Mouse (Mus musculus) intestine, embryonic 15.5 days (tissue): ENCODE results near the gene Riox2. TPM values are rescaled to one million over a fixed set of nuclear protein-coding genes. Genes with fewer than 3 reads are reported as not detected.
"Not testable (repeated sequence)": the region's sequence is repeated elsewhere in the genome, so short reads cannot be mapped to it uniquely, and the experiment has no call there.

Experiments
- ATAC-seq: fragments of 200-750 bp; cut with Nextera tagmentation; 2 replicates; pipeline ENCODE4 v1.8.0; 2017; ENCODE audit warnings: moderate TSS enrichment, moderate library complexity
- H3K27ac ChIP-seq: fragments of 300-500 bp; sonication (generic); 2 replicates; pipeline ENCODE4 v1.5.1; 2015; ENCODE audit warnings: mild to moderate bottlenecking, inconsistent platforms
- H3K27me3 ChIP-seq: fragments of 300-500 bp; sonication (generic); replicated peaks from 2 replicates; pipeline ENCODE4 v1.6.1; 2015; ENCODE audit warnings: inconsistent platforms
- H3K36me3 ChIP-seq: fragments of 300-500 bp; sonication (generic); 2 replicates; pipeline ENCODE4 v1.6.1; 2015; ENCODE audit warnings: inconsistent platforms
- H3K4me1 ChIP-seq: fragments of 300-500 bp; sonication (generic); replicated peaks from 2 replicates; pipeline ENCODE4 v1.6.1; 2015; ENCODE audit warnings: inconsistent platforms
- H3K4me2 ChIP-seq: fragments of 300-500 bp; sonication (generic); replicated peaks from 2 replicates; pipeline ENCODE4 v1.6.1; 2015; ENCODE audit warnings: mild to moderate bottlenecking, inconsistent platforms
- H3K4me3 ChIP-seq: fragments of 300-500 bp; sonication (generic); replicated peaks from 2 replicates; pipeline ENCODE4 v1.5.1; 2015; ENCODE audit warnings: inconsistent platforms
- H3K9ac ChIP-seq: fragments of 300-500 bp; sonication (generic); 2 replicates; pipeline ENCODE4 v1.6.1; 2015; ENCODE audit warnings: inconsistent platforms
- H3K9me3 ChIP-seq: fragments of 300-500 bp; sonication (generic); 2 replicates; pipeline ENCODE4 v1.6.1; 2016; ENCODE audit warnings: inconsistent platforms
- WGBS: fragments of 180-500 bp; shearing (Covaris S2); methylation state at CpG from one replicate; pipeline ENCODE4 v1.1.7; 2015; 5-methylcytosine and 5-hydroxymethylcytosine counted together
- polyA plus RNA-seq: library from polyadenylated mRNA; unstranded; fragments of >200 nt; fragmentation: Nextera tagmentation; extraction: Ambion mirVana; gene quantifications from 2 replicates; pipeline ENCODE4 v1.2.1, GENCODE M21; 2015

Riox2 gene
- 34.1 and 35.8 TPM in 2 replicates for polyA plus RNA-seq

DNA sequence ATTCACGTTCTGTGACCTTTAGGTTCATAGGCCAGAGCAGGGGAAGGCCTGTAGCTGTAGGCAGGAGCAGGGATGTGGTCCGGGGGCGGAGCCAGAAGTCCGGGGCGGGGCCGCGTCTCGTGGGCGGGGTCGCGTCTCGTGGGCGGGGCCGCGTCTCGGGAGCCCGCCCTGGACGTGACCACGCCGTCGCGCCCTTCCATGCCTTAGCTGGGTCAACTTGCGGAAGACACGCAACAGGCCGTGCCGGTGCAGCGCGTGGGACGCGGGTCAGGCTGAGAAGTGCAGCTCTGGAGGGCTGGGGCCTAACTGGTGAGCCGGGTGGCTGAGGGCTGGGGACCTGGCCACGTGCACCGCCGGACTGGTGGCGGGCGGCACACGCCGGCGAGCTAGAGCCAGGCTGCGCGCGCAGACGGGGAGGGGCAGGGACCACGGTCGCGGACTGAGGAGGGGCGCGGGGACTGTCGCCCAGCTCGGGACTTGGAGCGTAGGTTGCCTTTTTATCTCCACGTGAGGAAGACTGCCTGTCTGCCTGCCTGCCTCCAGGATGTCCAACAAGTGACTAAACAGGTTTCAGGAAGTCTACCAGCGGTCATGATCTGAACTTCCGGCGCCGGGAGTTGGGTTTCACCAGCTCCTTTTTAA is at the start of gene Riox2:
TSS of gene Riox2 (plus strand) at position 139 of the 642 bp plus-strand sequence.
- H3K9me3 ChIP-seq = no peaks in the 10 kb centered on the region

DNA sequence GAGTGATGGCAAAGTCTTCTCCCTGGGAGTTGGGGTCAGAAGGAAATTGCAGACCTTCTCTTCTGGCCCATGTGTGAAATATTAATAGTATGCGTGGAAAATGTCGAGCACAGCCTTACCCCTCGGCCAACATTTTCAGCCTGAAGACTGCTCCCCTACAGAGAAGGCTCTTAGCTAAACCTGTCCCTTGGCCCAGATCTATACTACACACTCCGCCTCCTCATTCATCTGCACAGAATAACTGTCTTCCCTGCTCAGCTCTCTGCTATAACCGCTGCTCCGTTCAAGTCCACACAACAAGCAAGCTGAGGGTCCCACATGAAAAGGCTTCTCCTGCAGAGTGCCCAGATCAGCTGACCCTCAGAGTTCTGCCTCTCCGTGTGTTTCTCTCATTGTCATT is 43.6 kb upstream of the Riox2 start:
- ATAC-seq = no peak
- H3K9ac ChIP-seq = no peak overlapping the region
- 75% methylated on average over 7 of the region's 7 CpGs for WGBS
- no peaks in the 10 kb centered on the region for H3K36me3 ChIP-seq
- H3K9me3 ChIP-seq = no peaks in the 10 kb centered on the region
- no peaks in the 10 kb centered on the region for H3K4me1 ChIP-seq
- no peak overlapping the region for H3K27ac ChIP-seq
- no peak overlapping the region for H3K4me3 ChIP-seq
- no peaks in the 10 kb centered on the region for H3K27me3 ChIP-seq
- H3K4me2 ChIP-seq = no peak overlapping the region

More for the DNA sequence above, at the start of gene Riox2:
- peak within 1 kb of the TSS; percentile 73 for H3K4me3 ChIP-seq
- peak within 1 kb of the TSS; percentile 71 for H3K4me2 ChIP-seq
- ATAC-seq = peak; percentile 97
- H3K36me3 ChIP-seq = no peaks in the 10 kb centered on the region; the same call in 1 of the 2 replicates
- H3K4me1 ChIP-seq = no peaks in the 10 kb centered on the region
- no peaks in the 10 kb centered on the region for H3K27me3 ChIP-seq
- peak within 1 kb of the TSS; percentile 66 for H3K27ac ChIP-seq
- peak within 1 kb of the TSS; percentile 69 for H3K9ac ChIP-seq
- WGBS = 1% methylated on average over 55 of the region's 56 CpGs

DNA sequence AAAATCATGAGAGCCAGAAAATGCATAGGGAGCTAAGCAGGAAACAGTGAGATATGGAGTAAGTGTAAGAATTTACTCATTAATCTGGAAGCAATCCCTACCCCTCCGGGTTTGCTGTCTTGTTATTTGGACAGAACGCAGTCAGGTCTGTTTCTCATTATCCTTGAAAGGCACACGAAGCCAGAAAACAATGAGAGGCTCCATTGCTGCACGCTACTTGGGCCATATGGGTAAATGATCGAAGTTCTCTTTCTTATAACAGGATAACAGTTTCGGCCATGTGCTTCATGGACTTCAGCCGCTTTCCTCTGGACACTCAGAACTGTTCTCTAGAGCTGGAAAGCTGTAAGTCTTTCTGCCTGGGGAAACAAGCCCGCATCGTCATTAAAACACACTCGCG is 38.4 kb upstream of the Riox2 start:
- WGBS = 64% methylated on average over 11 of the region's 11 CpGs
- Histone ChIP-seq H3K9ac (no peak overlapping the region), H3K4me1 (no peaks in the 10 kb centered on the region), H3K27ac (no peak overlapping the region), H3K36me3 (no peaks in the 10 kb centered on the region), H3K9me3 (no peaks in the 10 kb centered on the region), H3K27me3 (no peaks in the 10 kb centered on the region), H3K4me2 (no peak overlapping the region), H3K4me3 (no peak overlapping the region)
- ATAC-seq = no peak

DNA sequence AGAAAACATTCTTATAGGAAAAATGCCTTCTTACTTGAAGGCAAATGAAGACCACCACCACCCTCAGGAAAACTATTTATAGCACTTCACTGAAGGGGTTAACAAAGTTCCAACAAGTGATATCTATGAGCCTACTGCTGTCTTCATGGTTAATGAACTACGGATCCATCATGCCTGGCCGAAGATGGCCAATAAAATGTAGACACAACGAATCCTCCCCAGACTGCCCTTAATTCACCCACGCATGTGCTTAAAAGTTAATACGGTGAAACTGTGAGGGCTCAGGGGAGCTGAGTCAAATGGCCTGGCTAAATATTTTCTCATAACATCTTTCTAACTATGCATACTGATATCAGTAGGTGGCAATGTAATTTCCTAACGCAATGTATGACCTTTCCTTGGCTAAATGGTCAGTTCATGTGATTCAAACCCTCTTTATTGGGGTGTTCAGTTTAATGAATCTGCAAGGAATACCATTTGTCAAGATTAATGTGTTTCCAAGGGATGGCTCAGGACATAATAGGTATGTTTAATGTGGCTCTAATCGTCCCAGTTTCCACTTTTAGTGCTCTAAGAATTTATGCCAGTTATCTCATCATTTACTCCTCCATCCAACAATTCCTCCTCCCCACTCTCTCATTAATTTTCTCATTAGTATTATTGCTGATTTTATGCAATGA is 26.6 kb upstream of the Riox2 start:
- no peaks in the 10 kb centered on the region for H3K36me3 ChIP-seq
- H3K27ac ChIP-seq = no peak overlapping the region
- H3K27me3 ChIP-seq = no peaks in the 10 kb centered on the region
- no peaks in the 10 kb centered on the region for H3K9me3 ChIP-seq
- WGBS = 81% methylated on average over 7 of the region's 7 CpGs
- H3K9ac ChIP-seq = no peak overlapping the region
- no peak for ATAC-seq
- no peak overlapping the region for H3K4me2 ChIP-seq
- no peaks in the 10 kb centered on the region for H3K4me1 ChIP-seq
- no peak overlapping the region for H3K4me3 ChIP-seq

DNA sequence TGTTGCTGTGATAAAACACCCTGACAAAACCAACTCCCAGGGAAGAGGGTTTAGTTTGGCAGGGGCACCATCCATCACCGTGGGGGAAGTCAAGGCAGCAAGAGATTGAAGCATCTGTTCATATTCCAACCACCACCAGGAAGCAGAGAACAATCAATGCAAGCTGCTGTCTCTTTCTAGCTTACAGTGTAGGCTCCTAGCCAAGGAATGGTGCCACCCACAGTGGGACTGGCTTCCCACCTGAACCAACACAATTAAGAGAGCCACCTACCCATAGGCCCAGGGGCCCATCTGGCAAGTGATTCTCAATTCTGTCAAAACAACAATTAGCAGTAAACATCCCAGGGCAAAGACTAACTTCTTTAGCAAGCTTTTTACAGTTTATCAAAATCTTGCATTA is 23.4 kb upstream of the Riox2 start:
- no peak overlapping the region for H3K9ac ChIP-seq
- no peak for ATAC-seq
- no peaks in the 10 kb centered on the region for H3K27me3 ChIP-seq
- no peaks in the 10 kb centered on the region for H3K36me3 ChIP-seq
- H3K4me2 ChIP-seq = no peak overlapping the region
- WGBS = 90% methylated on average over 1 of the region's 1 CpGs
- H3K9me3 ChIP-seq = no peaks in the 10 kb centered on the region
- no peak overlapping the region for H3K27ac ChIP-seq
- no peaks in the 10 kb centered on the region for H3K4me1 ChIP-seq
- H3K4me3 ChIP-seq = no peak overlapping the region

DNA sequence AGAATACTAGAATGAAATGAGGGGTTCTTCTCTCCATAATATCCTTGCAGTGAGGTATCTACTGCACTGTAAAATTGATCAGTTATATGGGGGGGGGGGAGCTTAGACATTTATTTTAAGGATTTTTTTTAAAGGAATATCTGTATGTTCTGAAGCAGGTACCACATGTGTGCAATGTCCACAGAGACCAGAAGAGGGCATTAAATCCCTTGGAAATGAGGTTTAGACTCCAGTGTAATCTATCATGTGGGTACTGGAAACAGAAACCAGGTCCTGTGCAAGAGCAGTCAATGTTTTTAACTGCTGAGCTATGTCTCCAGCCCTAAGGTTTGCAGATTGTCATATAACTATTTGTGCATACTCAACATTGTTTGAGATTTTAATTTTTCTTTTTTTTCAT is 22.5 kb upstream of the Riox2 start:
- Histone ChIP-seq H3K27ac (no peak overlapping the region), H3K27me3 (no peaks in the 10 kb centered on the region), H3K4me2 (no peak overlapping the region), H3K4me1 (no peaks in the 10 kb centered on the region), H3K4me3 (no peak overlapping the region), H3K36me3 (no peaks in the 10 kb centered on the region), H3K9me3 (no peaks in the 10 kb centered on the region), H3K9ac (no peak overlapping the region)
- no peak for ATAC-seq

DNA sequence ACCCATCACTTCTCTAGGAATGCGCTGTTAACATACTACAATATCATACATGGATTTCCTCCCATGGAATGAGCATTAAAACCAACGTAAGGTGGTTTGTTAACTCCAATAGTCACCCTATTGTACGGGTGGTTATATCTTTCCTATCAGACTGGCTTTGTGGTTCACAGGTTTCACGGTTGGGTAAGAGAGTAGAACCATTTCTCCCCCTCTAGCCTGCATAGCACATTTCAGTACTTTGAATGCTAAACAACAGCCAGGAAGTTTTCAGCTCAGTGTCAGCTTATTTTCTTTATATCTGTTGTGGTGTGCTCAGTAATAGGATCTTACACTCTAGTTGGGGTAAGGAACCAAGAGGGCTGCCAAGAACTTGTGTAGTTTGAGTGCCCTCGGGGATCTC is 19.8 kb upstream of the Riox2 start:
- H3K4me1 ChIP-seq = no peaks in the 10 kb centered on the region
- no peak overlapping the region for H3K4me2 ChIP-seq
- ATAC-seq = no peak
- H3K36me3 ChIP-seq = no peaks in the 10 kb centered on the region
- H3K27me3 ChIP-seq = no peaks in the 10 kb centered on the region
- H3K4me3 ChIP-seq = no peak overlapping the region
- no peaks in the 10 kb centered on the region for H3K9me3 ChIP-seq
- 86% methylated on average over 5 of the region's 5 CpGs for WGBS
- H3K27ac ChIP-seq = no peak overlapping the region
- H3K9ac ChIP-seq = no peak overlapping the region

DNA sequence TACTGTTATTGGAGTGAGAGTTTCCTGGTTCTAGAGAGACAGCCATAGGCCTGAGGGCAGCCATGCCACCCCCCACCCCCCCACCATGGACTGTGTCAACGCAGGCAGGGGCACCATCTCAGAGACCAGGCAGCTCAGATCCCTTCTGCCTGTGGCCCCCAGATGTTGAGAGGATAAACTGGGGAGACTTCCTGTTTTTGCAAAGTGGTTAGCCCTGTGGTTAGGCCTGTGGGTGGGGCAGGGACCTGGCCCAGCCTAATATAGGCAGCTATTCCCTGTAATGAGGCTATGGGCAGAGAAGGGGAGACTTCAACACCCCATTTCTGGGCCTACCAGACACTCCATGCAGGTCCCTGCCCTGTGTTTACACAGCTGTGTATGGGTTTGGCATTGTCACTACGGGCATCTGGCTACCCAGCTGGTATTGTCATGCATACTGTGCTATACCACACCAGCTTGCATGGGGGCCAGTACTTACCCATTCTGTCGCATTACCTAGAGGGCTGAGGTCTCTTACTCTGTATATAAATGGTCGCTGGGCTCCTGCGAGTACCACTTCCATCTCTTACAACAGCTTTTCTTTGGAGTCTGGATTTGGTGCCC is 12.2 kb upstream of the Riox2 start:
- H3K9ac ChIP-seq, H3K36me3 ChIP-seq, H3K4me3 ChIP-seq, H3K27me3 ChIP-seq, ATAC-seq, H3K27ac ChIP-seq, H3K9me3 ChIP-seq, H3K4me2 ChIP-seq, H3K4me1 ChIP-seq: not testable (repeated sequence)
- 82% methylated on average over 5 of the region's 5 CpGs for WGBS

DNA sequence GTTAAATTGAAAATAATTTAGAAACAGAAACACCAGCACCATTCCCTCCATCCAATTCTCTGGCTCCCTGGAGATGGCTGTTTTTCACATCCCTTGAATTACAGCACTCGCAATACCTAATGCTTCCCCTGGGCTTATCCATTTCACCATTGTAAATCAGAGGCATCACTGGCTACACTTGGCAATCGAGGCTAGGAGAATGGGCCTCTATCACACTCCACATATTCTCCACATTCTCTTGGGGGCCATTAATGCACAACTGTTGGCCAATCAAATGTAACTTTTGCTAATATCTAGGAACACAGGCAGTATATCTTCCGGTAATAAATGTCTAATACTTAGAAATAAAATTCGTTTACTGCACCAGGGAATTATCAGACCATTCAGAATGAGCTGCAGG is 8.0 kb upstream of the Riox2 start:
- Histone ChIP-seq H3K4me1 (no peaks in the 10 kb centered on the region), H3K9ac (no peak overlapping the region), H3K4me2 (no peak overlapping the region), H3K27ac (no peak overlapping the region), H3K9me3 (no peaks in the 10 kb centered on the region), H3K4me3 (no peak overlapping the region), H3K36me3 (no peaks in the 10 kb centered on the region), H3K27me3 (no peaks in the 10 kb centered on the region)
- WGBS = 74% methylated on average over 4 of the region's 4 CpGs
- ATAC-seq = no peak

DNA sequence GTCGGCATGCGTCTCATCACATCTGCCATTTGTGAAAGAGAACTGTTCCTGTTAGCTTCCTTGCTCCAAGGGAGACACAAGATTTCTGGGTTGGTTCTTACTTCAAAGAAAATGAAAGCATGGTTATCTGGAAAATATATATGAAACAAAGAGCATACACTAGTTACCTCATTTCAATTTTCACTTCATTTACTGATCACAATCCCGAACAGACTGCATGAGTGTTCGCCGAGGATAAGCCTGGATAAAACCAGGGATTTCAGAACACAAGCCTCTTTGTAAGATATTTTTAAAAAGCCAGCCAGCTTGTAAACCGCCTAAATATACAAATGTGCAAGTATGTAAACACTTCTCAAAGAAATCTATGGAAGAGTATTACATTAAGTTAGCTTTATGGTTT is 7.6 kb upstream of the Riox2 start:
- no peaks in the 10 kb centered on the region for H3K36me3 ChIP-seq
- 83% methylated on average over 6 of the region's 6 CpGs for WGBS
- H3K27ac ChIP-seq = no peak overlapping the region
- no peak for ATAC-seq
- no peak overlapping the region for H3K9ac ChIP-seq
- no peak overlapping the region for H3K4me3 ChIP-seq
- no peaks in the 10 kb centered on the region for H3K27me3 ChIP-seq
- H3K9me3 ChIP-seq = no peaks in the 10 kb centered on the region
- no peaks in the 10 kb centered on the region for H3K4me1 ChIP-seq
- no peak overlapping the region for H3K4me2 ChIP-seq

DNA sequence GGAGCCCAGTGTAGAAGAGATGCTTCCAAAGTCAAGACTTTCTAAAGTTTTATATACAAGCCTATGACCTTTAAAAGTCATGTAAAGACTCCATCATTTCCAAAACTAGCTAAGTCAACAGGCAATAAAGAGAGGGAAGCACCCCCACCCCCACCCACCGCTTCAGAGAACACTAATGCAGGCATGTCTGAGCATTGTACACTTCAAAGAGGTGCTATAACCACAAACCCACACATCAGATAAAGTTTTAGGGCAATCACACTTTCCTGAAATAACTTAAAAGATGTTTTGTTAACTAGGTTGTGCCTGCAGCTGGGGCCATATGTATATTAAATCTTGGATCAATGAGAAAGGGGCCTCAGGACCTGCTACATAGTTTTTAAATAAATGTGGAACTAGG is 1.7 kb upstream of the Riox2 start:
- H3K9ac ChIP-seq = no peak overlapping the region
- H3K4me2 ChIP-seq = no peak overlapping the region
- no peaks in the 10 kb centered on the region for H3K36me3 ChIP-seq
- H3K4me1 ChIP-seq = no peaks in the 10 kb centered on the region
- no peaks in the 10 kb centered on the region for H3K9me3 ChIP-seq
- no peak for ATAC-seq
- 79% methylated on average over 1 of the region's 1 CpGs for WGBS
- no peak overlapping the region for H3K27ac ChIP-seq
- H3K4me3 ChIP-seq = no peak overlapping the region
- H3K27me3 ChIP-seq = no peaks in the 10 kb centered on the region

DNA sequence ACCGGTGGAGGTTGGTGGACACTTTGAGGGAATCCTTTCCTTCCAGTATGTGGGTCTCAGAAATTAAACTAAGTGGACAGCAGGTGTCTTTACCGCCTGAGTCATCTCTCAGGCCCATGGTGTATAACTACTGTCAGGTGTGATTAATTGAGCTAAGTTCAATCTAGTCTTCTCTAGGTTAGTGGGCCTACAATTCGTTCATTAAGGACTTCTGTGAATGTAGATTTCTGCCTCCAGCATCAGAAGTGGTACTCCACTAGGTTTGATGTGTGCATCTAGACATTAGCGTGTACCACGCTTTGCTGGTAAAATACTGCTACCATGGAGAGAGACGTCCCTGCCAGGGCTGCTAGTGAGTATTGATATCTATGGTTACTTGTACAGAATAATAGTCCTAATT is 971 bp downstream of the Riox2 start:
- 0 out of 2 replicates have a peak, but pooled peaks have one; percentile 9 for ATAC-seq
- 42% methylated on average over 6 of the region's 6 CpGs for WGBS

More for the DNA sequence above, 971 bp downstream of the Riox2 start:
- H3K27me3 ChIP-seq = no peaks in the 10 kb centered on the region
- peak overlapping the region; percentile 69; the same call in 1 of the 2 replicates for H3K9ac ChIP-seq
- no peak overlapping the region for H3K27ac ChIP-seq
- H3K9me3 ChIP-seq = no peaks in the 10 kb centered on the region
- H3K36me3 ChIP-seq = peaks cover 3% of the 10 kb centered on the region; the same call in 1 of the 2 replicates
- H3K4me3 ChIP-seq = peak overlapping the region; percentile 73
- H3K4me2 ChIP-seq = peak overlapping the region; percentile 71
- no peaks in the 10 kb centered on the region for H3K4me1 ChIP-seq
